Mouse (Mus musculus): ENCODE measurements around the gene Blzf1. TPM values are rescaled to one million over a fixed set of nuclear protein-coding genes. Genes with fewer than 3 reads are reported as not detected.

The Blzf1 gene
- polyA plus RNA-seq, 1 experiment from 2014 or later = 30.3 TPM

DNA sequence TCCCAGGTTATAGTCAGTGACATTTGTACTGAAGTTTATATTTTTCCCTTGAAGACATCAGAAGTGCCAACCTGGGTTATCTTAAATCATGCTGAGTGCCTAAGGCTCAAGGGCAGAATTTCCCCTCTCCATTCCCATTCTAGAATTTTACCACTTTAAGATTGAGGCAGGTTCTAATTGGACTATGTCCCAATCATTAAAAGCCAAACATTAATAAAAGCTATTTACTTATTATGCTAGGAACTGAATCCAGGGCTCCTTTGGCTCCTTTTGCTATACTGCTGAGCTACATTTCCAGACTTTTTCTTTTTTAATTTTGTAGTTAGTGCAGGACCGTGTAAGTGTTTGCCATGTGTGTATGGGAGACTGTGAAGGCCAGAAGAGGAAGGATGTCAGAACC is 55.9 kb downstream of the Blzf1 start:
- no peak for ATAC-seq (ENCODE audit: low FRiP score, low read depth)
- Histone ChIP-seq H3K27me3 (no peaks in the 10 kb centered on the region), H3K4me3 (no peak overlapping the region), H3K9me3 (no peaks in the 10 kb centered on the region), H3K4me2 (no peak overlapping the region), H3K36me3 (no peaks in the 10 kb centered on the region), H3K27ac (replicated peaks) (no peak overlapping the region), H3K4me1 (replicated peaks) (peaks cover 27% of the 10 kb centered on the region), H3K9ac (no peak overlapping the region)
- 87% methylated on average over 1 of the region's 1 CpGs for WGBS

DNA sequence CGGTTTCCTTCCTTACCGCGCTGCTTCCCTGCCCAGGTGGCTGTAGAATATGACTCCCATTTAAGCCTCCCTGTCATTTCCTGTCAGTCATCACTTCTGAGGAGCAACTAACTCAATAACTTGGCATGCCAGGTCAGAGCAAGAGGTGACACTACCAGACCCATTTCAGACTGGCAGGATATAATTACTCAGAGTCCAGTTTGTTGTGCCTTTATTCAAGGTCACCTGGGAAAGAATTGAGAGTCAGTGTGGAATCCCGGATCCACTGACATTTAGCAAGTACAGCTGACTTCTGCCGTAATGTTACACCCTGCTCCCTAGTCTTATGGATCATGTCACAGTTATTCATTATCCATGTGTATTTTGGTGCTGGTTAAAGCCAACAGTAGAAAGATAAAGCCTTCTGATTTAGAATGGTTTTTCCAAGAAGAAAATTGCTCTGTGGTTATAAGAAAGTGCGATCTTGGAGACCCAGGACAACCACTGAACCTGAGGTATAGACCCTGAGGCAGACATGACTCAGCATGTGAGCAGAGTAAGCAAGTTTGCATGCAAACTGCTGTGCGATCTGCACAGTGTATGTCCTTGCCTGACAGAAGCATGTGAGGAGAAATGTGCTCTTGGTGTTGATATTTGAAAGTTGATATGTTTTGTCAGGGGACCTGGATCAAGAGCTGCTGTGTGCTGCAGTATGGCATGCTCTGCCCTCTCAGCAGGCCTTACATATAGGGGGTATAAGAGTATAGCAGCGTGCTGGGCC is 56.7 kb downstream of the Blzf1 start:
- H3K4me1 ChIP-seq (replicated peaks) = peaks cover 27% of the 10 kb centered on the region
- ATAC-seq (ENCODE audit: low FRiP score, low read depth) = no peak
- H3K4me3 ChIP-seq = peak overlapping the region; percentile 82
- H3K36me3 ChIP-seq = no peaks in the 10 kb centered on the region
- H3K9ac ChIP-seq = no peak overlapping the region
- no peaks in the 10 kb centered on the region for H3K9me3 ChIP-seq
- WGBS = 66% methylated on average over 8 of the region's 8 CpGs
- no peak overlapping the region for H3K27ac ChIP-seq (replicated peaks)
- no peaks in the 10 kb centered on the region for H3K27me3 ChIP-seq
- peak overlapping the region; percentile 70 for H3K4me2 ChIP-seq

GRCm38 (mm10) chr1:164249332-164249711 is 58.0 kb downstream of the Blzf1 start:
- Histone ChIP-seq H3K9ac (peak overlapping the region; percentile 58), H3K27ac (replicated peaks) (peak overlapping the region; percentile 77), H3K27me3 (no peaks in the 10 kb centered on the region), H3K4me2 (peak overlapping the region; percentile 70), H3K36me3 (no peaks in the 10 kb centered on the region), H3K4me3 (peak overlapping the region; percentile 82), H3K4me1 (replicated peaks) (peaks cover 27% of the 10 kb centered on the region), H3K9me3 (no peaks in the 10 kb centered on the region)
- WGBS = under 1% methylated on average over 33 of the region's 33 CpGs
- ATAC-seq (ENCODE audit: low FRiP score, low read depth) = peak; percentile 17

DNA sequence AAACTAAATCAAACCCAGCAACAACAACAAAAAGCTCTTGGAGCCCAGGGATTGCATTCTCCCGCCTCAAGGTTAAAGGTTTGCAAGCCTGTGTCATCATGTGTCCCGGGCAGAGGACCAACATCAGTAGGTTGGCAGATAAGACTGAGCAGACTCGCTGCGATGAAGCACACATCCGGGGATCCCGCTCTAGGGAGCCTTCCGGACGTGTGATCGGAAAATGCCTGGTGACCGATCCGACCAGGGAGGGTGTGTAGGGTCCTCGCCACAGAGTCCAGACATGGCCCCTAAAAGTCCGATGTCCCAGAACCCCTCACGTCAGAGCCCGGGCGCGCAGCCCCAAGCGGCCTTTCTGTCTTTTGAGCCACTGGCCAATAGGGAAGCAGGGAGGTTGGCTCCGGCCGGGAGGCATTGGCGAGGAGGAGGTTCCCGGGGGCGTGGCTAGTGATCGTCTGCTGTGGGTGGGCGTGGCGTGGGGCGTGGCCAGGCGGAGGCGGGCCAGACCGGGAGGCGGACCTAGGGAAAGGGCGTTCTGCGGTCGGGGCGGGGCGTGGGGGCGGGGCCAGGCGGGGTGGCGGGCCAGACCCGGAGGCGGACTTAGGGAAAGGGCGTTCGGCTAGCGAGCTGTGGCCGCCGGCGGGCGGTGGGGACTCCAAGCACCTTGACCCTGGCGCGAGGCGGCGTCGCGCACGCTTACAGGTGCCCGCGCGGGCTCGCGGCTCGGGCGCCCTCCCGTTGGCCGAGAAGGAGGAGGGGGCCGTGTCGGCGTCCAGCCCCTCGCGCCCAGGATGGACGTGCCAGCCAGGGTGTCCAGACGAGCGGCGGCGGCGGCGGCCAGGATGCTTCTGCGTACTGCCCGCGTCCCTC is 58.6 kb downstream of the Blzf1 start, which contains the start of gene Slc19a2:
Gene Slc19a2, plus strand, starts transcription at position 582 of the 867 bp plus-strand sequence.
- H3K27ac ChIP-seq (replicated peaks) = peak within 1 kb of the TSS; percentile 77
- peak within 1 kb of the TSS; percentile 58 for H3K9ac ChIP-seq
- H3K36me3 ChIP-seq = no peaks in the 10 kb centered on the region
- H3K4me2 ChIP-seq = peak within 1 kb of the TSS; percentile 70
- H3K9me3 ChIP-seq = no peaks in the 10 kb centered on the region
- WGBS = under 1% methylated on average over 61 of the region's 79 CpGs
- H3K4me3 ChIP-seq = peak within 1 kb of the TSS; percentile 82
- ATAC-seq (ENCODE audit: low FRiP score, low read depth) = peak; percentile 96
- H3K4me1 ChIP-seq (replicated peaks) = peaks cover 27% of the 10 kb centered on the region
- H3K27me3 ChIP-seq = no peaks in the 10 kb centered on the region

- peak overlapping the region; percentile 75 for H3K27ac ChIP-seq (replicated peaks)
- no peaks in the 10 kb centered on the region for H3K27me3 ChIP-seq
- peak overlapping the region; percentile 40 for H3K9ac ChIP-seq
- no peaks in the 10 kb centered on the region for H3K36me3 ChIP-seq
- no peak for ATAC-seq (ENCODE audit: low FRiP score, low read depth)
- no peaks in the 10 kb centered on the region for H3K9me3 ChIP-seq
- WGBS = 6% methylated on average over 10 of the region's 10 CpGs
- H3K4me1 ChIP-seq (replicated peaks) = peaks cover 27% of the 10 kb centered on the region
- peak overlapping the region; percentile 82 for H3K4me3 ChIP-seq
- peak overlapping the region; percentile 70 for H3K4me2 ChIP-seq
These were observed 59.3 kb downstream of the Blzf1 start for GRCm38 (mm10) chr1:164247971-164248370.

GRCm38 (mm10) chr1:164247442-164247841 is 59.8 kb downstream of the Blzf1 start:
- no peak overlapping the region for H3K4me3 ChIP-seq
- WGBS = 38% methylated on average over 8 of the region's 8 CpGs
- H3K36me3 ChIP-seq = no peaks in the 10 kb centered on the region
- H3K27me3 ChIP-seq = no peaks in the 10 kb centered on the region
- H3K27ac ChIP-seq (replicated peaks) = no peak overlapping the region
- 0 out of 2 replicates have a peak overlapping the region, but pooled peaks have one; percentile 27 for H3K9ac ChIP-seq
- H3K4me1 ChIP-seq (replicated peaks) = peaks cover 27% of the 10 kb centered on the region
- H3K4me2 ChIP-seq = peak overlapping the region; percentile 70
- H3K9me3 ChIP-seq = no peaks in the 10 kb centered on the region
- ATAC-seq (ENCODE audit: low FRiP score, low read depth) = no peak

DNA sequence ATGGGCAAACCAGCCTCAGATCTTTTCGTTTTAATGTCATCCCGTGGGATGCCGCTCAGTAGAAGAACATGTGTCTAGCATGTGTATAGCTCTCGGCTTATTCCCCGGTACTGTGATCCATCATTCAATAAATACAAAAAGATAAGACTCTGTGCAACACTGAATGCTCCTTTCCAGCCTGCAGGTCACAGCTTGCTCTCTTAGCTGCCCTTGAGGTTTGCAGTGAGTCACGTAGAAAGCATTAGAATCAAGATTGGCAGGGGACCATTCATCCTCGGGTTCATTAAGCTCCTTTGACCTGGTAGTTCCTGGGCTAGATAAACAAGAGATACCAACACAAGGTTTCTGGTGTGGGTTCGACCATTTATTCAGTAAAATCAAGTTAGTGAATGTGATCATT is 64.5 kb downstream of the Blzf1 start:
- peaks cover 4% of the 10 kb centered on the region for H3K4me1 ChIP-seq (replicated peaks)
- WGBS = 64% methylated on average over 8 of the region's 8 CpGs
- no peaks in the 10 kb centered on the region for H3K9me3 ChIP-seq
- no peak overlapping the region for H3K4me3 ChIP-seq
- H3K9ac ChIP-seq = no peak overlapping the region
- no peaks in the 10 kb centered on the region for H3K36me3 ChIP-seq
- no peak overlapping the region for H3K27ac ChIP-seq (replicated peaks)
- no peak for ATAC-seq (ENCODE audit: low FRiP score, low read depth)
- H3K27me3 ChIP-seq = no peaks in the 10 kb centered on the region
- H3K4me2 ChIP-seq = no peak overlapping the region

DNA sequence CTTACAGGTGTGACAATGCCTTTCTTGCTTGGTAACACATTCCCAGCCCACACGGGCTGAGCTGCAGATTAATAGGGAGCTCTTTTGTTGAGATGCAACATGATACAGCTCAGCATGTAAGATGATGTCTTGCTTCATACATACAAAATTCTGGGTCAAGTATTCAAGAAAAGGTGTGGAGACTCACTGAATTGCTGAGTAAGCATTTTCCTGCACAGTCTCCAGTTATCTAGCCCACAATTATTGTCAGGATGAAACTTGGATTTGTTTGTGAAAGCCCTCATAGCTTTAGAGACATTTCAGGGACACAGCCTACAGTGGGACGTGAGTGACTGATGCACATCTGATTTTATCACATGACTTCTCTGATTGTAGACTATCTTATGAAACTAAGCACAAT is 65.8 kb downstream of the Blzf1 start:
- Histone ChIP-seq H3K4me1 (replicated peaks) (no peaks in the 10 kb centered on the region), H3K4me2 (no peak overlapping the region), H3K9ac (no peak overlapping the region), H3K27me3 (no peaks in the 10 kb centered on the region), H3K4me3 (no peak overlapping the region), H3K27ac (replicated peaks) (no peak overlapping the region), H3K9me3 (no peaks in the 10 kb centered on the region), H3K36me3 (no peaks in the 10 kb centered on the region)
- no peak for ATAC-seq (ENCODE audit: low FRiP score, low read depth)
- WGBS = 88% methylated on average over 2 of the region's 2 CpGs

Other genes starting within 250 kb of the Blzf1 start
- 0.22 and 0.34 TPM in 2 replicates for gene Sell, start 245.5 kb downstream of the Blzf1 start, polyA plus RNA-seq (2015; fragmentation: Nextera tagmentation; extraction: Ambion mirVana)
- not detected in 2 replicates for gene Selp, start 192.2 kb downstream of the Blzf1 start, polyA plus RNA-seq (2015; fragmentation: Nextera tagmentation; extraction: Ambion mirVana)
- gene F5, start 155.7 kb downstream of the Blzf1 start, polyA plus RNA-seq (2015; fragmentation: Nextera tagmentation; extraction: Ambion mirVana) = 0.10 and 0.19 TPM in 2 replicates
- 8.4 and 9.4 TPM in 2 replicates for gene Slc19a2, start 58.4 kb downstream of the Blzf1 start, polyA plus RNA-seq (2015; fragmentation: Nextera tagmentation; extraction: Ambion mirVana)
- 24.0 and 26.9 TPM in 2 replicates for gene Ccdc181, start 31.9 kb downstream of the Blzf1 start, polyA plus RNA-seq (2015; fragmentation: Nextera tagmentation; extraction: Ambion mirVana)
- gene Nme7, start 3.4 kb downstream of the Blzf1 start, polyA plus RNA-seq (2015; fragmentation: Nextera tagmentation; extraction: Ambion mirVana) = 32.5 and 32.9 TPM in 2 replicates
- 310 and 325 TPM in 2 replicates for gene Atp1b1, start 150.9 kb upstream of the Blzf1 start, polyA plus RNA-seq (2015; fragmentation: Nextera tagmentation; extraction: Ambion mirVana)